Comparison of ENCODE assay signal across 26 mouse cellular contexts in the genomic region with DNA sequence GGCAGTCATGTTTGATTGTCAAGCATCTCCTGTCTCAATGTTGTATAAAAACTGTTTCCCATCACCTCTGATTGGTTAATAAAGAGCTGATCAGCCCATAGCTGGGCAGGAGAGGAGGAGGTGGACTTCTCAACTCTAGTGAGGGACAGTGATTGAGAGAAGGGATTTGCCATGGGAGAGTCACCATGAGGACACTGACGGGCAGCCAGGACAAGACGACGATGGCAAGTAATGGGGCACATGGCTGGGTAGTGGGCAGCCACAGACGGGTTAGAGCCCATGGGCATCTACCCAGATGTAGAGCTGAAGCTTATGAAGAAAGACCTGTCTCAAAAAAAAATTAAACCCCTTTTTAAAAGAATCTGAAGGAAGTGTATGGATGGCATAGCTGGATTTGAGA. TPM values are rescaled to one million over a fixed set of nuclear protein-coding genes. Genes with fewer than 3 reads are reported as not detected.
DNase-seq lines count a peak whose midpoint lies in the region; ATAC-seq lines count a peak whose summit lies in the region.
"Had no signal": no experiment of that assay in that cellular context is flagged by ENCODE, and none has a peak within 500 bp of the region (broad histone marks: within the 10 kb centered on the region; RNA-seq: fewer than 3 reads in every experiment).

No protein-coding gene starts in this region.

- H3K36me3 ChIP-seq in megakaryocyte, embryonic 14.5 days (replicated peaks; ENCODE audit: low read length): peaks cover 10% of the 10 kb centered on the region
- H3K36me3 ChIP-seq in embryonic facial prominence, embryonic 10.5 days (replicated peaks): no peaks in the 10 kb centered on the region
- H3K36me3 ChIP-seq: embryonic facial prominence, embryonic 12.5 days; forebrain, embryonic 12.5 days; hindbrain, embryonic 12.5 days; hindbrain, embryonic 15.5 days had no signal

- peaks cover 20% of the 10 kb centered on the region for H3K27me3 ChIP-seq in megakaryocyte, embryonic 14.5 days (replicated peaks)
- H3K27me3 ChIP-seq in embryonic facial prominence, embryonic 10.5 days (replicated peaks; ENCODE audit: low read depth, poor library complexity, severe bottlenecking): peaks cover 19% of the 10 kb centered on the region
- H3K27me3 ChIP-seq: CH12.LX, Patski had no signal

- DNase-seq in heart, adult 11 months: peak; percentile 88
- no peak for DNase-seq in heart, postnatal 4 days
- DNase-seq in embryonic facial prominence, embryonic 10.5 days (ENCODE audit: low spot score): peak; percentile 2
- DNase-seq: adrenal gland, postnatal 10 days; adrenal gland, postnatal 36 days; B cell, adult 2 months; cerebellum, adult 18-20 months; cerebellum, adult 9-10 months; cerebellum, postnatal 14 days; gastrocnemius, postnatal 10 days; gastrocnemius, postnatal 36 days; heart, postnatal 14 days had no signal

- no peak overlapping the region for H3K27ac ChIP-seq in embryonic facial prominence, embryonic 10.5 days (replicated peaks)
- H3K27ac ChIP-seq: embryonic facial prominence, embryonic 12.5 days; embryonic facial prominence, embryonic 15.5 days; forebrain, embryonic 12.5 days; heart, embryonic 13.5 days; hindbrain, embryonic 12.5 days; hindbrain, embryonic 15.5 days had no signal

- H3K4me3 ChIP-seq in megakaryocyte, embryonic 14.5 days (replicated peaks): peak overlapping the region; percentile 79
- no peak overlapping the region for H3K4me3 ChIP-seq in embryonic facial prominence, embryonic 10.5 days
- H3K4me3 ChIP-seq: embryonic facial prominence, embryonic 12.5 days; embryonic facial prominence, embryonic 15.5 days; forebrain, embryonic 12.5 days; heart, embryonic 13.5 days; hindbrain, embryonic 12.5 days; hindbrain, embryonic 15.5 days had no signal

- no peak for ATAC-seq in megakaryocyte, adult 5-6 weeks (ENCODE audit: poor library complexity, severe bottlenecking)
- ATAC-seq in monocyte, adult 5-6 weeks (replicated peaks; ENCODE audit: insufficient number of reproducible peaks, low FRiP score, low TSS enrichment, poor library complexity, severe bottlenecking): no peak
- ATAC-seq: forebrain, embryonic 16.5 days; Patski had no signal

- H3K9me3 ChIP-seq in megakaryocyte, embryonic 14.5 days: no peaks in the 10 kb centered on the region
- no peaks in the 10 kb centered on the region for H3K9me3 ChIP-seq in embryonic facial prominence, embryonic 10.5 days
- H3K9me3 ChIP-seq: embryonic facial prominence, embryonic 12.5 days; embryonic facial prominence, embryonic 15.5 days; forebrain, embryonic 12.5 days; G1E; heart, embryonic 13.5 days; hindbrain, embryonic 12.5 days; hindbrain, embryonic 15.5 days had no signal

- peaks cover 33% of the 10 kb centered on the region for H3K4me1 ChIP-seq in megakaryocyte, embryonic 14.5 days
- H3K4me1 ChIP-seq in embryonic facial prominence, embryonic 10.5 days: peaks cover 33% of the 10 kb centered on the region

- 88% methylated on average over 4 of the region's 4 CpGs for WGBS in embryonic facial prominence, embryonic 10.5 days

RNA-seq across cellular contexts. Expression of a gene that starts 1.6 kb away (rescaled TPM):
- total RNA-seq in heart, postnatal 4 days (2021): 10 to 100 TPM; 15.1 to 15.2 TPM
- polyA plus RNA-seq in megakaryocyte, embryonic 14.5 days (2012; ENCODE audit: insufficient read depth, low replicate concordance): 32.0 and 46.7 TPM in 2 replicates
- total RNA-seq in megakaryocyte, adult 5-6 weeks (2015): 8.1 and 10.0 TPM in 2 replicates
- total RNA-seq in megakaryocyte, adult 5-6 weeks (2017): 14.6 and 20.3 TPM in 2 replicates
- 5.6 and 5.7 TPM in 2 replicates for polyA plus RNA-seq in embryonic facial prominence, embryonic 10.5 days (2016; fragmentation: Nextera tagmentation; extraction: Ambion mirVana)
- total RNA-seq in monocyte, adult 5-6 weeks (2017): 48.8 to 62.5 TPM (median 55.3 TPM) in 3 replicates

RNA-seq across cellular contexts. Expression of a gene that starts 24.4 kb away (rescaled TPM):
- total RNA-seq in heart, postnatal 4 days (2021): 1 to 10 TPM; 1.7 to 2.1 TPM
- 0.19 TPM in 1 of 2 replicates, not detected in the other for polyA plus RNA-seq in megakaryocyte, embryonic 14.5 days (2012; ENCODE audit: insufficient read depth, low replicate concordance)
- 0.11 and 0.36 TPM in 2 replicates for total RNA-seq in megakaryocyte, adult 5-6 weeks (2015)
- total RNA-seq in megakaryocyte, adult 5-6 weeks (2017): not detected in 2 replicates
- polyA plus RNA-seq in embryonic facial prominence, embryonic 10.5 days (2016; fragmentation: Nextera tagmentation; extraction: Ambion mirVana): 2.5 and 3.5 TPM in 2 replicates
- 0.76 TPM in 1 of 3 replicates, not detected in the others for total RNA-seq in monocyte, adult 5-6 weeks (2017)
- total RNA-seq: granulocyte monocyte progenitor cell, adult 5-6 weeks had no signal

RNA-seq across cellular contexts. Expression of a gene that starts 25.4 kb away (rescaled TPM):
- total RNA-seq in heart, postnatal 4 days (2021): 1 to 10 TPM; 5.5 to 7.2 TPM
- 17.4 and 18.6 TPM in 2 replicates for polyA plus RNA-seq in megakaryocyte, embryonic 14.5 days (2012; ENCODE audit: insufficient read depth, low replicate concordance)
- 1.9 and 2.1 TPM in 2 replicates for total RNA-seq in megakaryocyte, adult 5-6 weeks (2015)
- 1.3 and 1.8 TPM in 2 replicates for total RNA-seq in megakaryocyte, adult 5-6 weeks (2017)
- 17.1 and 17.2 TPM in 2 replicates for polyA plus RNA-seq in embryonic facial prominence, embryonic 10.5 days (2016; fragmentation: Nextera tagmentation; extraction: Ambion mirVana)
- 1.2 to 3.0 TPM (median 2.2 TPM) in 3 replicates for total RNA-seq in monocyte, adult 5-6 weeks (2017)

RNA-seq across cellular contexts. Expression of a gene that starts 36.0 kb away (rescaled TPM):
- total RNA-seq in heart, postnatal 4 days (2021): 100 to 1,000 TPM in 1 of 2 experiments, 10 to 100 TPM in 1; 98.8 to 108 TPM
- polyA plus RNA-seq in megakaryocyte, embryonic 14.5 days (2012; ENCODE audit: insufficient read depth, low replicate concordance): 39.1 and 126 TPM in 2 replicates
- total RNA-seq in megakaryocyte, adult 5-6 weeks (2015): 31.3 and 33.1 TPM in 2 replicates
- total RNA-seq in megakaryocyte, adult 5-6 weeks (2017): 108 and 114 TPM in 2 replicates
- polyA plus RNA-seq in embryonic facial prominence, embryonic 10.5 days (2016; fragmentation: Nextera tagmentation; extraction: Ambion mirVana): 204 and 208 TPM in 2 replicates
- total RNA-seq in monocyte, adult 5-6 weeks (2017): 43.0 to 58.3 TPM (median 56.0 TPM) in 3 replicates

RNA-seq across cellular contexts. Expression of a gene that starts 38.4 kb away (rescaled TPM):
- 1 to 10 TPM; 3.1 to 4.2 TPM for total RNA-seq in heart, postnatal 4 days (2021)
- 8.8 and 9.9 TPM in 2 replicates for polyA plus RNA-seq in megakaryocyte, embryonic 14.5 days (2012; ENCODE audit: insufficient read depth, low replicate concordance)
- 17.2 and 18.1 TPM in 2 replicates for total RNA-seq in megakaryocyte, adult 5-6 weeks (2015)
- total RNA-seq in megakaryocyte, adult 5-6 weeks (2017): 8.1 and 11.7 TPM in 2 replicates
- polyA plus RNA-seq in embryonic facial prominence, embryonic 10.5 days (2016; fragmentation: Nextera tagmentation; extraction: Ambion mirVana): 8.0 and 8.4 TPM in 2 replicates
- total RNA-seq in monocyte, adult 5-6 weeks (2017): 0.57 to 2.9 TPM (median 0.75 TPM) in 3 replicates
- total RNA-seq: G1E had no signal
